Mouse (Mus musculus) thymus, postnatal 25 days (tissue): Measurements from ENCODE around the gene Kcnab2.

Experiments used
- DNase-seq: peaks from one replicate; pipeline ENCODE4 v3.0.0; 2022

The Kcnab2 gene

DNA sequence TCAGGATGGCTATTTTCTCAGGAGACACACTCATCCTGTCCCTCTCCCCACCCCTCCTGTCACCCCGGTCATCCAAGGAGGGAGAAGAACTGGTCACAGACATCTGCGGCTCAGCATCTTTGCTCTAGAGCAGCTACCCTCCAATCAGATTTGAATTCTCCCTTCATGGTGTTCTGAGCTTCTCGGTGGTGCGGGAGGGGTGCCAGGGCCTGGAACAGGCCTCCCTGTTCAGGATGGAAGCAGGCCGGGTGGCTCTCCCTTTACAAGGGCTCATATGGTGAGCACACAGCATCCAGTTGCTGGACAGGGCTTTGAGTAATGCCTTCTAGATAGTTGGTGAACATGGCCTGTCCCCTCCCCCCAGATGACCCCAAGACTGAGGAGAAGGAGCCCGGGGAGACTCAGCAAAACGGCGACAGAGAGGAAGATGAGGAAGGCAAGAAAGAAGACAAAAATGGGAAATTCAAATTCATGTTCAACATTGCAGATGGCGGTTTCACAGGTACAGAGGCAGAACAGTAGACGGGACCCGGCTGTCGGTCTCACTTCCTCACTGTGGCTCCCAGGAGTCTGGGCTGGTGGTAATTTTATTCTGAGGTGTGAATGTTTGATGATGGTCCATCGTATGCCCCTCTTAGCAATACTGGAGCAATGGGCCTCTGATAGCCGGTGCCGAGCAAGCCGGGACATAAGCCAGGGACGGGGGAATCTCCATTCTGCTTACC, 95.0 kb downstream of the Kcnab2 start:
- no peak for DNase-seq

DNA sequence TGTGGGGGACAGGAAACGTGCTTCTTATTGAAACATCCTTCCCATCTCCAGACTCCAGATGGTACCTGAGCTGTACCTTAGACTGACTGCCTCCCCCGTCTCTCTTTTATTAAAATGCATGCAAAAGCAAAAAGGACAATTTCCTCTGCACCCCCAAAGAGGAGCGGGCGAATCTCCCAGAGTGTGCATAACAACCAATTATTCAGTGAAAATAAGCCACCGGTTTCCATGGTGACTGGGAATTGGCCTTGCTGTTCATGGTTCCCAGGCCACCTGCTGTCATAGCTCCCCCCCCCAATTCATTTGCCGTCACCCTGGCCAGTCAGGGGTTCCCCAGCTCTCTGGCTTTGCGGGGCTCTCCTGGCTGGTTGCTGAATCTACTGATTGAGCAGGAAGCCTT, 112.4 kb downstream of the Kcnab2 start:
- DNase-seq, result no peak

DNA sequence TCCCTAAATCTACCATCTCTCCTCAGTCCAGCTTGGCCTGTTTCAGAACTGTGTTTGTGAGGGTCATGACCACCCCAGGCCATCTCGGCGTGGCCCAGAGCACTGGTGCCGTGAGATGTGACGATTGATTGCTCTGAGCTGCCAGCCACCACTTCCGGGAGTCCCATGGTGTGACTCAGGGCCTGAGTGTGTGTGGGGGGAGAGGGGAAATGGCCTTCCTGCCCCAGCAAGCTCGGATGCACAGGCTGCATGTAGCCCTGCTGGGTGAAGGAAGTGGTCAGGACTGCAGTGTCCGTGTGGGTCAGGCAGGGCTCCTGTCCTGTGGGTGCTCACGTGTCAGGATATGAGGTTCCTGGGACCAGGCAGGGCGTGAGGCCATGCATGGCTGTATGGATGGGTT, 115.5 kb downstream of the Kcnab2 start:
- no peak for DNase-seq

DNA sequence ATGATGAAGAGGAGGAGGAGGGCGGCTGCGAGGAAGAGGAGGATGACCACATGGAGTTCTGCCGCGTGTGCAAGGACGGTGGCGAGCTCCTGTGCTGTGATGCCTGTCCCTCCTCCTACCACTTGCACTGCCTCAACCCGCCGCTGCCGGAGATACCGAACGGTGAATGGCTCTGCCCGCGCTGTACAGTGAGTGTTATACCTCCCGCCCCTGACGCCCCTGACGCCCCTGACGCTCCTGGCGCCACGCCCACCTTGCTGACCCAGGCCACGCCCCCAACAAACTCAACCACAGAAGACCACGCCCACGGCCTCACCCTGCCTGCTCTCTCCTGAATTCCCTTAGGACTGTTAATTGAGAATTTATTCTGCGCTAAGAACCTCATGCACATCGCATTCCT, 116.8 kb downstream of the Kcnab2 start:
- peak; percentile 19 for DNase-seq

DNA sequence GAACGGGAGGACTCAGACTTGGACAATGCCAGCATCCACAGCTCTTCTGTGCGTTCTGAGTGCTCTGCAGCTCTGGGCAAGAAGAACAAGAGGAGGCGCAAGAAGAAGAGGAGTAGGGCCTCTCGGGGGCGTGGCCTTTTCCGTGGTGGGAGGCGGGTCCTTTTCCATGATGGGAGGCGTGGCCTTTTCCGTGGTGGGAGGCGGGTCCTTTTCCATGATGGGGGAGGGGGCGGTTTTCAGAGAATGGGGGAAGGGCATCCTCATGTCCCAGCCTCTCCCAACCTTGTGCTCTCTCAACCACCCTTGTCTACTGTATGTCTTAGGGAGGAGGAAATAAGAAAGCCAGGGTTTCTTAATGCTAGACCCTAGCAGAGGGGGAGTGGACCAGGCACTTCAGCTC, 118.0 kb downstream of the Kcnab2 start:
- no peak for DNase-seq

DNA sequence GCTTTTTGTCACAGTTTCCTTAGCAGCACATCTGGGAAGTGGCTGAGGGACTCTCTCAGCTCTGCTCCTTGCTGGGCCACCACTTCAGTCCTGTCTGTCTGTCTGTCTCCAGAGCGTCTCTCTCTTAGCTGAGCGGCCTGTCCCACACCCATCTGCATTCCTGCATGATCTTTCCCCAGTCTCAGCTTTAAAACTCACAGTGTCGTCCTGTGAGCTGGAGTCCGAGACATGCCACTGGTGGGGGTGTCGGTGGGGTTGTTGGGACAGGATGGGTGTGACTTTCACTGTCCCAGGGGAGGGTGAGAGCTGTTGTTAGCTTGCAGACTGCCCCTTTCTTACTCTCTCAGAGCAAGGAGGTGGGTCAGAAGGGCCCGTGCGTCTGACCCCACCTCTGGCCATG, 122.0 kb downstream of the Kcnab2 start:
- no peak for DNase-seq

DNA sequence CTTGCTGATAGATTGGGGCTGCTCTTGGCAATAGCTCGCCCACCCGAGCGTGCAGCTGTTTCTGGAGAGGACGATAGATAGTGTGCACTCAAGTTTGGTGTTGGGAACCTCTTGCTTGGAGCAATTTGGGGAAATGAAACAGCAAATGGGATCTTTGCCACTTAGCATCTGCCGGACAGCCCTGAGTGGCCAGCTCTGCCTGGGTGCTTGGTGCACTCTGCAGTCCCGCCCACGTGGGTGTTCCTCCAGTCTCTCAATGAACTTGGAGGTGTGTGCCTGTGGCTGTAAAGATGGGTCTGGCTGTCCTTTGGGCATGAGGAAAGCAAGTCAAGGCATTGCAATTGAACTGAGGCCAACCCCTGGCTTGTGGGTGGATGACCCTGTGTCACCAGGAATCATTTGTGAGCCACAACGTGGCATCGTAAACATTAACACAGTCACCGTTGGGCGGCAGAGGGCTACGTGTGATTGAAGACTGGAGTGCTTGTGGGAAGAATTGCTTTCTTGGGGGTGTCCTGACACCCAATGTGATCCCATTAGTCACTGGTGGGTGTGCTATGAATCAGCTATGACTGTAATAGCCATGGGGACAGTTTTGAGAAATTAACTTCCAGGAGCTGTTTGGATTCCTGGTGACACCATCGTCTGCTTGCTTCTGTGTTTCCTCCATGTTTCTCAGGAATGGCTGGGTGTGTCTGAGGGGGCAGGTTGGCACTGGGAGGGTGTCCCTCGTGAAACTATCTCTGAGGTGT, 123.6 kb downstream of the Kcnab2 start:
- no peak for DNase-seq

DNA sequence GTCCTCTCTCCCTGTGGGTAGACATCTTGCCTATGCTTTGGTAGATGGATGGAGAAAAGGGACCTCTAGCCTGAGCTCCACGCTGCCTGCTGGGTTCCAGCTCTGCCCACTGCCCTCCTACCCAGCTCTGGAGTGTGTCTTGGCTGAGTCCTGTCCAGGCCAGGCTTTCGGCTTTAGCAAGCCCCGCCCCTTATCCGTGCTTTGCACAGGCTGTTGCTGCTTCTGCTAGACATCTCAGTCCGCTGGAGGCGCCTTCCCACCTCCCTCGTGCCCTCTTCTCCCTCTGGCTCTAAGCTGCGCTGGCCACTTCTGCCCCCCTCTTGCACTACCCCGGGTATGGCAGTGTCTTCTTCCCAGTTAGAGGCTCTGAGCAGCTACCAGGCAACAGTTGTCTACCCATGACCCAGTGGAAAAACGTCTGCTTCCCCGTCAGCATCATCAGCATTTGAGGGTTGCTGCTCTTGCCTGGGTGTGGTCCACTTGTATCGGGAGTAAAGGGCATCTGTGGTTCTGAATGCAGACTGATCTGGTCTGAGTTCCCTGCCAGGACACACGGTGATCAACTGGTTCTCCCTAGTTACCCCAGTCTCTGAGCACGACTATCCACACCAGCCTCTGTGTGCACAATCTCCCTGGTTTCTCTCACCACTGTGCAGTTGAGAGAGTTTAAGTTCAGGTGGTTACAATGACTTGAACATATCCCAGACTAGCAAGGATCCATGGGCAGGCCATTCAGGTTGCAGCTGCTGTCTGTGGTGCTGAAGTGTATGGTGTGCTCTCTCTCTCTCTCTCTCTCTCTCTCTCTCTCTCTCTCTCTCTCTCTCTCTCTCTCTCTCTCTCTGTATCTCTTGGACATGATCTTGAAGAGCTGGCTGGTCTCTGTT, 126.0 kb downstream of the Kcnab2 start:
- no peak for DNase-seq

DNA sequence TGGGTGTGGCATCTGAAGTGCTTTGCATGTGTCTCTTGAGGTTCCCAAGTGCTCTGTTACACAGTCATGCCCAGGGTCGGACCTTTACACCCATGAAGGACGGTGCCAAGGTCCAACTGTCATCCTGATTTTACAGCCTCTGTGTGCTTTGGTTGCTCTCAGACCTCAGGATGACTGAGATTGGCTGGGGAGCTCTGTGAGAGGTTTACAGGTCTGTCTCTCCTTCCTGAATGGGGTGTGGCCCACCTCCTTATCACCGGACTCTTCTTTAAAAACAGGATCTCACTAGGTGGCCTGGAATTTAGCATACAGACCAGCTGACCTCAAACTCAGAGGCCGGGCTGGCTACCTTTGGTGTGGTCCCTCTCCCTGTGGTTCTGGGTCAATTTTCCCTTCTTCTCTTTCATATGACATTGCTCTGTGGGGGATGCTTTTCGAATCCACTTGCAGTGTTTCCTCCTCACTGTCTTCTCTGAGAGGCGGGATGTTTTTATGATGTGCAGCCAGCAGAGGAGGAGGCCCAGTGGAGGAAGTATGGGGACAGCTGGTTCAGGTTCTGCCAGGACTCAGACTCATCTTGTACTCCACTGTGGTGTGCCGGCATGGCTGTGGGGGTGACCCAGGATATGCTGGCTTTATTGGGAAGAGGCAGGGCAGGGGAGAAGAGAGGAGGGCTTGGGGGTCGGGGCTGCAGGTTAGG, 126.8 kb downstream of the Kcnab2 start:
- no peak for DNase-seq

DNA sequence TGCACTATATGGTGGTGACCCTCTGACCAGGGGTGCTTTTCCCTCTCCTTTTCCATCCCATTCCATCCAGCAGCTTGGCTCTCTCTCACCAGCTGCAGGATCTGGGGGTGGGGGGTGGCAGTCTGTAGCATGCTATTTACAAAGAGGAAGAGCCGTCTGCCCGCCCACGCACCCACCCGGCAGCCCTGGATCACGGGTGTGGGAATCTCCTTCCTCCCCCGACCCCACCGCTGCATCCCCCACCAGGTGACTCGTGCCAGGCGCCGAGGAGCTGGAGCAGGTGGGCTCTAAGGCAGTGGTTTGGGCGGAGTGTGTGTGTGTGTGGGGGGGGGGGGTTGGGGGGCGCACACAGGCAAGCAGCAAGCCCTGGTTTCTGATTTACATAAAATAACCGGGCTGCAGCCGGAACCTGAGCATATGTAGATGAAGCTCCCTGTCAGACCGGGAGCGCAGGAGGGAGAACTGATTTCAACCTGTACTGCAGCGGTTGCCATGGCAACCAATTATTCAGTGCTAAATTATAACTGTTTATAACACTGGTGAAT, 127.8 kb downstream of the Kcnab2 start:
- no peak for DNase-seq

DNA sequence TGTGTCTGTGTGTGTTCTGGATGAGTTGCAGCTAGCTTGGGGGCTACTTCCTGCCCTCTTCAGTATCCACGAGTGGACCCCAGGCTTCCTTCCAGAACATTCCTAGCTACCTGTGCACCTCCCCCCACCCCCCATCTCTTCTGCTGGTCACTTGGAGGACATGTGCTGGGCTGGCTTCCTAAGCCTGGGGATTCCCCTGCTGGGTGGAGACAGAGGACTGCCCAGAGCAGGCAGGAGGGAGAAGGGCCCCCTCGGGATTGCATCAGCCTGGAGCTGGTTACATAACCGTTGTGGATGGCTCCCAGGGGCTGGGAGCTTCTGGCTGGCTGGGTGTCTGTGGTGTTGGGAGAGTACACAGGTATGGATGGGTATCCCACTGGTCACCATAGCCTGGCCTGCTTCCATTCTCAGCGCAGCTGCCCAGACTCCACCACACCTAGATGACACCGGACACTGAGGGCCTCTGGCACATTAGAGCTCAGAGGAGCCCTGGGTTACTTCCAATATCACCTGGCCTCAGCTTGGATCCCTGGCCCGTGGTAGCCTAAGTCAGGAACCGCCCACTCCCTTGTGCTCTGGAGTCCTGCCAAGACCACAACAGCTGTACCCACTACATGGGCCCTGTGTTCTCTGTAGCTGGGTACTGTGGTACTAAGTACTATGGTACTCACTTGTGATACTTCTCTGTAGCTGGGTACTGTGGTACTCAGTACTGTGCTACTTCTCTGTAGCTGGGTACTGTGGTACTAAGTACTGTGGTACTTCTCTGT, 132.4 kb downstream of the Kcnab2 start:
- no peak for DNase-seq

DNA sequence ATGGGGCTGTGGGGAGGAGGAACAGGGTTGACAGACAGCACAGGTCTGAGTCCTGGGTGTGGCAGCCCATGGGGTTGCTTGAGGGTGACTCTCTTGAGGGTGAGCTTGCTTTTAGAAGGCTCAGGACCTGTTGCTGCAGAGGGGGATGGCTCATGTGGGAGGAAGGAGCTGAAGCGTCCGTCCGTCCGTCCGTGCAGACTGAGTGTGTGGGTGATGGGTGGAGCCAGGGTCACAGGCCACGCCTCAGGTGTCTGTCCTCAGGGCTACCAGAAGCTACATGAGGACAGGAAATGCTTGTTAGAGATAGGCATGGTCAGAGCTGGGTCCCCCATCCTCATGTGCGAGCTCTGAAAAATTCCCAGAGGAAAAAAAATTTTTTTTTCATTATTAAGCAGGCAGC, 133.0 kb downstream of the Kcnab2 start:
- DNase-seq, result no peak

DNA sequence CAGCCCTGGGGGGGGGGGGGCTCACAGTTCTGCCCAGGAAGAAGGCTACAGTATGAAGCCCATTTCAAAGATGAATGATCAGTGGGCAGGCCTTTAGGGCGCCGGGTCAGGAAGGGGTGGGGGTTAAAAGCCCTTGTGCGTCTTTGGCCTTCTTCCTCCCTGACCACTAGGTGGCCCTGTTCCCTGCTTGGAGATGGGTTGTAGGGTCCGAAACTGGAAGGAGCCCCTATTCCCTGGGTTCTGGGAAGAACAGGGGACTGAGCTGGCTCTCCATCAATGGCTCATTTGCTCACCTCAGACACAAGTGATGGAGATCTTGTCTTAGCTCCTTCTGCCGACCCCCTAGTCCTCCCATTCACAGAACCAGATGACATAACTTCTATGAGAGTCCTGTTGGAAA, 134.4 kb downstream of the Kcnab2 start:
- DNase-seq, result peak; percentile 16
